Mouse (Mus musculus) bone marrow, adult 2 months (tissue): ENCODE measurements around the gene Gm28051. TPM values are rescaled to one million over a fixed set of nuclear protein-coding genes. Genes with fewer than 3 reads are reported as not detected.

ENCODE experiments used
- H3K27ac ChIP-seq: fragments of 200-500 bp; 2 replicates; pipeline ENCODE4 v1.5.1; 2012; ENCODE audit warnings: low read depth, mild to moderate bottlenecking, control low read depth, inconsistent platforms, low read length; ENCODE audit not compliant: control insufficient read depth, poor library complexity, insufficient read depth
- H3K4me1 ChIP-seq: fragments of 200-500 bp; 2 replicates; pipeline ENCODE4 v1.6.1; 2011; ENCODE audit warnings: low read length; ENCODE audit not compliant: control insufficient read depth, insufficient read depth
- H3K4me3 ChIP-seq: fragments of 200-500 bp; replicated peaks from 2 replicates; pipeline ENCODE3; 2011; ENCODE audit warnings: mild to moderate bottlenecking, low read depth, low read length, control low read depth; ENCODE audit not compliant: control insufficient read depth
- CTCF ChIP-seq: fragments of 200-500 bp; IDR thresholded peaks from 2 replicates; pipeline ENCODE4 v1.5.1; 2011; ENCODE audit warnings: low read length, control low read depth; ENCODE audit not compliant: control insufficient read depth, insufficient read depth
- POLR2A ChIP-seq: fragments of 200-500 bp; IDR thresholded peaks from 2 replicates; pipeline ENCODE4 v1.6.1; 2011; ENCODE audit warnings: low read depth, mild to moderate bottlenecking, control low read depth, low read length, borderline replicate concordance; ENCODE audit not compliant: control insufficient read depth
- WGBS: fragments of 180-500 bp; shearing (Covaris S2); methylation state at CpG from one replicate; pipeline ENCODE4 v1.1.7; 2018; 5-methylcytosine and 5-hydroxymethylcytosine counted together
- polyA plus RNA-seq: library from polyadenylated mRNA; stranded (reverse); fragments of >200 nt; gene quantifications from 2 replicates; pipeline ENCODE4 v1.2.4, GENCODE M21; 2011; ENCODE audit warnings: low replicate concordance; ENCODE audit not compliant: missing spikeins, insufficient read depth, insufficient read length

The Gm28051 gene
- polyA plus RNA-seq, 1 experiment = not detected

DNA sequence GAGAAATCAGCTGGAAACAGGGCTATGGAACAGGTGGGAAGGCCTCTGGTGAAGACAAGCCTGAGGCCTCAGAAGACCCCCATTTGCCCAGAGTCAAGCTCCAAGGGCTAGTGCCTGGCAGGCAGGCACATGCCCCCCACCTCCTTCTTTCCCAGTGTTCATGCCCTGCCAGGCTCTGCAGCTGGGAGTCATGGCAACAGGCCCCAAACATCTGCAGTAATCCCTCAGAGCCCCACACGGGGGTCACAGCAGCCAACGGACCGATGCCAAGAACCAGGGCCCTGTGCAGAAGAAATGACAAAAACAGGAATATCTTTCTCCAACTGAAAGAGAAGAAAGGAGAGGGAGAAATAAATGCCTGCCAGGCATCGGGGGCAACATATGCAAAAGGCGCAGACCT, 73.6 kb downstream of the Gm28051 start:
- Histone ChIP-seq H3K4me3 (no peak overlapping the region), H3K4me1 (no peaks in the 10 kb centered on the region), H3K27ac (no peak overlapping the region)
- WGBS = 77% methylated on average over 5 of the region's 5 CpGs
- no peak for TF ChIP-seq CTCF
- TF ChIP-seq POLR2A = no peak

DNA sequence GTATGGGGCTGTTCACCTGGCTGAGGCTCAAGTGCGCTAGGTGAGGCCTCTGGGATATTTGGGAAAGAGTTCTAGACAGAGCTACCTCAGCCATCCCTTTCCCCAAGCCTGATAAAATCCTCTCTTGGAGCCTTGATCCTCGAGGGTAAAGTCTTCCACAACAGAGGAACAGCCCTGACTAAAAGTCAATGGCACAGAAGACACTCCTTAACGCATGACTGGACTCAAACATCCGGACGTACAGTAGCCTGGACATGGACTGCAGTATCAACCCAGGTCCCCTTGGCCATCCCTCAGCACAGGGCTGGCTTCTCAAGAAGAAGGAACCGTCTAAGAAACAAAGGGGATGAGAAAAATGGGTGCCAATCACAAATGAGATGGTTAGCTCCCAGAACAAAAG, 74.1 kb downstream of the Gm28051 start:
- 87% methylated on average over 6 of the region's 6 CpGs for WGBS
- H3K4me3 ChIP-seq = no peak overlapping the region
- TF ChIP-seq CTCF (no peak), POLR2A (no peak)
- no peaks in the 10 kb centered on the region for H3K4me1 ChIP-seq
- H3K27ac ChIP-seq = no peak overlapping the region

DNA sequence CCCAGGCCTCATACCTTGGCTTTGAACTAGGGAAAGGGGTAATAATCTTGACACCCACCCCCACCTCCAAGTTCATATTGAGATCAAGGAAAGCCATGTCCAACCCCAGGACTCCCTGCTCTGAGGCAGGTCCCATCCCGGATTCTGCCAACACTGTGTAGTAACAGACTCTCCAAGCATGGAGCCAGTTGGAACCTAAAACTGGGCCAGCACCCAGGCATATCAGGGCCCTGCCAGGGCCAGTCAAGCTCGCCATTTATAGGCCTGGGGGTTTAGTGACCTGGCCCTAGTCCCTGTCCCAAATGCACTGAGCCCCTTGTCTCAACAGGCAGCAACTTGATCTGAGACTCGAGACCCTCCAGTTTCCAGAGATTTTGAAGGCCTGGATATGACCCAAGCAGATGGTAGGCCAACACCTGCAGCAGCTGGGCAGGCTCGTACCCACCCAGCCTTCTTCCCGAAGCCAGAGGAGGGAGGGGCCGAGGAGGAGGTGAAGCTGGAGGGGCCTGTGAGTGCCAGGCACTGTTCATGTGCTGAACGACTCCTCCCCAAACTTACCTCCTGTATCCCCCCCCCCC, 74.8 kb downstream of the Gm28051 start:
- no peaks in the 10 kb centered on the region for H3K4me1 ChIP-seq
- no peak overlapping the region for H3K4me3 ChIP-seq
- no peak overlapping the region for H3K27ac ChIP-seq
- 80% methylated on average over 7 of the region's 7 CpGs for WGBS
- TF ChIP-seq CTCF (no peak), POLR2A (no peak)

DNA sequence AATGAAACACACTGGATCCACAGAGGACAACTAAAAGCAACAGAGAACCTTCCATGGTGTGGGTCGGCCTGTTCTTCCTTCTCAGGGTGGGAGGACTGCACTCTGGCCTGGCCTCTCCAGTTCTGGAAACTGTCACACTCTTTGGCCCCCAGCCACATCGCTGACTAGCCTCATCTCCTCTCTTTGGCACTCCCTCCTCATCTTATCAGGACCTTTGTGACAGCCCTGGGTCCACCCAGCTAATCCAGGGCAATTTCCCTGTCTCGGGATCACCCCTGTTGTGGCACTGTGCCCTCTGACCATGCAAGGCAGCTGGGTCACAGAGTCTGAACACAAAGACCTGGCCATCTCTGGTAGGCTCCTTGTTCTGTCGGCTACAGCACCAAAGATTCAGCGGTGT, 75.5 kb downstream of the Gm28051 start:
- no peak overlapping the region for H3K4me3 ChIP-seq
- TF ChIP-seq POLR2A (no peak), CTCF (no peak)
- no peaks in the 10 kb centered on the region for H3K4me1 ChIP-seq
- WGBS = 69% methylated on average over 5 of the region's 5 CpGs
- no peak overlapping the region for H3K27ac ChIP-seq

DNA sequence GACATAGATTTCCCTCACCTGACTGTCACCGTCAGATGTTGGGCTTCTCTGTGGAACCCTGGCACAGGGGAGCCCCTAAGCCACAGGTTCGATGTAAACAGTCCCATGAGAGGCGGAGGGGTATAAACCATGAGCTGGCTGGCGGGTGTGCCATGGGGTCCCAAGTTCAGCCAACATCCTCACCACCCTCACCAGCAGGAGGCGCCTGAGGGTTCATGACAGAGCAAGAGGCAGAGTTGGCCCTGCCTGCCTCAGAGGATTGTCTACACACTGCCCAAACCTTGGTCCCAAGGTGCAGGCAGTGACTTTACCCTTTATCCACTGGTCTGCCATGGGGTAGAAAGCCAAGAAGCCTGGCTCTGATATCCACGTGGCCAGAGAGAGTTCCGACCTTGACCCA, 76.0 kb downstream of the Gm28051 start:
- Histone ChIP-seq H3K4me1 (no peaks in the 10 kb centered on the region), H3K4me3 (no peak overlapping the region), H3K27ac (no peak overlapping the region)
- TF ChIP-seq CTCF (peak; percentile 56; the same call in 1 of the 2 replicates), POLR2A (no peak)
- 77% methylated on average over 7 of the region's 7 CpGs for WGBS

DNA sequence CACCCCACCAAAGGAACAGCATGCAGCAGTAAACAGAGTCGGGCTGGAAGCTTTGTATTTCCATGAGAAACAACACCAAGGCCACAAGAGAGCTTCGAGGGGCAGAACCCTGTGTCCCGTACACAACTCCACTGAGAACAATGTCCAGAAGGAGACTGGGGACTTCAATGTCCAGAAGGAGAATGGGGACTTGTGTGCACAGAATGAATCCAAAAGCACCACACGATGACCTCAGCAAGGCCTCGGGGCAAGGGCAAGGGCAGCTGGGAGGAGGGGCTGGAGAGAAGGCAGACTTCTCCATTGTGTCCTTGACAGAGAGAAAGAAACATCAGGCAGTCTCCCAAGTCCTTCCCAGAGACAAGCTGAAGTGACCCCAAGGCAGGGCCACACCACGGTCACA, 78.7 kb downstream of the Gm28051 start:
- 68% methylated on average over 6 of the region's 6 CpGs for WGBS
- no peak overlapping the region for H3K27ac ChIP-seq
- H3K4me3 ChIP-seq = no peak overlapping the region
- TF ChIP-seq CTCF = no peak
- TF ChIP-seq POLR2A = no peak
- no peaks in the 10 kb centered on the region; the same call in 1 of the 2 replicates for H3K4me1 ChIP-seq

DNA sequence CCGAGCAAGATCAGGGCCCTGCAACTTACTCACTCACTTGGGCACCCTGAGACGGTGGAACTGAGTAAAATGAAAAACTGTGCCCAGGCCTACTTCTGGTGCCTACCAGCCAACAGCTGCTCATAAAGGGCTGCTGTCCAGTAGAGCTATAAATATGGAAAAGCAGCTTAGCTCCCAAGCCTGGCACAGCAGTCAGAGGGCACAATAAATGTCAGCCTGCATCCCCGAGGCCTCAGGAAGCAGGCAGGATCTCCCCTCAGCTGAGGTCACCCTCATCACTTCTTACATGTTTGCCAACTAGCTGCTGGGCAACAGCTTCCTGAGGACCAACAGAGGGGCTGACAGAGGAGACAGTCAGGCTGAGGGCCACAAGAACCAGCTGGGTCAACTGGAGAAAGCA, 80.5 kb downstream of the Gm28051 start:
- no peak for TF ChIP-seq CTCF
- H3K4me3 ChIP-seq = no peak overlapping the region
- 62% methylated on average over 3 of the region's 3 CpGs for WGBS
- no peak overlapping the region for H3K27ac ChIP-seq
- H3K4me1 ChIP-seq = peaks cover 5% of the 10 kb centered on the region; the same call in 1 of the 2 replicates

DNA sequence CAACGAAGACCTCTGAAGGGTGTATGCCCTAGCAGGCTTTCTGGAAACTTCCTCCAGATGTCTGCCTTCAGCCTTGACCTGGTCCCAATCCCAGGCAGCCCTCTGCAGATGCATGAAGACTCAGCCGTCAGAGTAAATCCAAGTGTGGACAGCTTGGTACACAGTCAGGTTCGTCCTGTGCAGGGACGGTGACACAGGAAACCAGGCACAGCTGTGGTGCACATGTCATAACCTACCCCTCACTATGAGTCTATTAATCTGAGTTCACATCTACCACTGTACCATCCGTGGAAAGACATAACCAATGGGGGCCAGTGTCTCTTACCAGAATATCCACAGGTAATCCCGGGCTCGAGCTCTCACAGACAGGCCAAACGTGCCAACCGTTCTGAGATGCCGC, 83.0 kb downstream of the Gm28051 start:
- Histone ChIP-seq H3K27ac (peak overlapping the region; percentile 1; the same call in 1 of the 2 replicates), H3K4me3 (no peak overlapping the region), H3K4me1 (peaks cover 5% of the 10 kb centered on the region; the same call in 1 of the 2 replicates)
- TF ChIP-seq CTCF = no peak
- 52% methylated on average over 10 of the region's 10 CpGs for WGBS

DNA sequence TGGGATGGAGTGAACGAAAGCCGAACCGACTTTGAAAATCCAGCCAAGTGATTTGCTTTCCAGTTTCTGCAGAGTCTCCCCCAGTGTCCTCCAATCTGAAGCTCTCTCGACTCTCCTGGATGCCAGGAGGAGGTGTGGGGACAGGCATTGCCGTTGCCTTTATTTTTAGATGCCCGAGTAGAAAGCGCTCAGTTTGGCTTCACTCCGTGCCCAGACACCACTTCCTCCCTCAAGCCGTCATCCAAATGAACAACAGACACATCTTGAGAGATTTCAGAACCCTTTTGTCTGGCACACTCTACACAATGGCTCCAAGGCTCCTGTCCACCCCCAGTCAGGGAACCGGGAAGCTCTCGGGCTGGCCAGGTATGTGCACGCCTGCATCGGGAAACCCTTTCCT, 83.4 kb downstream of the Gm28051 start:
- WGBS = 51% methylated on average over 13 of the region's 13 CpGs
- TF ChIP-seq POLR2A (no peak), CTCF (no peak)
- Histone ChIP-seq H3K27ac (peak overlapping the region; percentile 1), H3K4me1 (peaks cover 5% of the 10 kb centered on the region; the same call in 1 of the 2 replicates), H3K4me3 (no peak overlapping the region)
